Mouse (Mus musculus) midbrain, embryonic 13.5 days (tissue): ENCODE measurements at regions not wholly inside any gene's neighbourhood (a gene's known extent, or its start where the extent isn't known, plus 50 kb on each side); places are given as distances from the start of the nearest gene placed in this dataset.
"Not testable (repeated sequence)": the region's sequence is repeated elsewhere in the genome, so short reads cannot be mapped to it uniquely, and the experiment has no call there.

Experiments
- ATAC-seq: fragments of 200-750 bp; cut with Nextera tagmentation; 2 replicates; pipeline ENCODE4 v1.8.0; 2017; ENCODE audit warnings: mild to moderate bottlenecking, moderate TSS enrichment, moderate library complexity
- H3K27ac ChIP-seq: fragments of 300-500 bp; sonication (generic); 2 replicates; pipeline ENCODE4 v1.5.1; 2015; ENCODE audit warnings: inconsistent platforms, mild to moderate bottlenecking, moderate library complexity
- H3K27me3 ChIP-seq: fragments of 300-500 bp; sonication (generic); 2 replicates; pipeline ENCODE4 v1.6.1; 2015; ENCODE audit warnings: mild to moderate bottlenecking, inconsistent platforms
- H3K36me3 ChIP-seq: fragments of 300-500 bp; sonication (generic); 2 replicates; pipeline ENCODE4 v1.6.1; 2015; ENCODE audit warnings: mild to moderate bottlenecking, inconsistent platforms
- H3K4me1 ChIP-seq: fragments of 300-500 bp; sonication (generic); replicated peaks from 2 replicates; pipeline ENCODE4 v1.6.1; 2015; ENCODE audit warnings: inconsistent platforms
- H3K4me2 ChIP-seq: fragments of 300-500 bp; sonication (generic); replicated peaks from 2 replicates; pipeline ENCODE4 v1.6.1; 2015; ENCODE audit warnings: moderate library complexity, mild to moderate bottlenecking, inconsistent platforms
- H3K4me3 ChIP-seq: fragments of 300-500 bp; sonication (generic); replicated peaks from 2 replicates; pipeline ENCODE4 v1.5.1; 2015; ENCODE audit warnings: mild to moderate bottlenecking, inconsistent platforms
- H3K9ac ChIP-seq: fragments of 300-500 bp; sonication (generic); replicated peaks from 2 replicates; pipeline ENCODE4 v1.6.1; 2015; ENCODE audit warnings: mild to moderate bottlenecking, inconsistent platforms
- H3K9me3 ChIP-seq: fragments of 300-500 bp; sonication (generic); 2 replicates; pipeline ENCODE4 v1.6.1; 2016; ENCODE audit warnings: mild to moderate bottlenecking, inconsistent platforms
- WGBS: fragments of 180-500 bp; shearing (Covaris S2); methylation state at CpG from one replicate; pipeline ENCODE4 v1.1.7; 2015; 5-methylcytosine and 5-hydroxymethylcytosine counted together

- no peak for ATAC-seq
- Histone ChIP-seq H3K27ac (no peak overlapping the region), H3K4me3 (no peak overlapping the region), H3K9me3 (no peaks in the 10 kb centered on the region), H3K4me1 (no peaks in the 10 kb centered on the region), H3K36me3 (no peaks in the 10 kb centered on the region), H3K4me2 (no peak overlapping the region), H3K27me3 (no peaks in the 10 kb centered on the region), H3K9ac (no peak overlapping the region)
- WGBS: 74% methylated on average over 6 of the region's 6 CpGs
These were observed 179.3 kb downstream of the Nuak1 start for GRCm38 (mm10) chr10:84260931-84261650.

- H3K27ac ChIP-seq: no peak overlapping the region
- ATAC-seq: no peak
- H3K27me3 ChIP-seq: no peaks in the 10 kb centered on the region
- H3K9me3 ChIP-seq: no peaks in the 10 kb centered on the region
- 92% methylated on average over 4 of the region's 4 CpGs for WGBS
- H3K36me3 ChIP-seq: no peaks in the 10 kb centered on the region
- H3K4me1 ChIP-seq: no peaks in the 10 kb centered on the region
- H3K9ac ChIP-seq: no peak overlapping the region
- H3K4me3 ChIP-seq: no peak overlapping the region
- H3K4me2 ChIP-seq: no peak overlapping the region
These were observed 177.5 kb downstream of the Nuak1 start for GRCm38 (mm10) chr10:84262943-84263342.

GRCm38 (mm10) chr10:84285832-84286506 is 154.4 kb downstream of the Nuak1 start:
- H3K4me1 ChIP-seq: peaks cover 5% of the 10 kb centered on the region
- H3K27me3 ChIP-seq: no peaks in the 10 kb centered on the region
- H3K4me2 ChIP-seq: no peak overlapping the region
- no peaks in the 10 kb centered on the region for H3K9me3 ChIP-seq
- ATAC-seq: no peak
- no peaks in the 10 kb centered on the region for H3K36me3 ChIP-seq
- H3K27ac ChIP-seq: 0 out of 2 replicates have a peak overlapping the region, but pooled peaks have one; percentile 6
- no peak overlapping the region for H3K4me3 ChIP-seq
- WGBS: 45% methylated on average over 6 of the region's 6 CpGs
- H3K9ac ChIP-seq: no peak overlapping the region

DNA sequence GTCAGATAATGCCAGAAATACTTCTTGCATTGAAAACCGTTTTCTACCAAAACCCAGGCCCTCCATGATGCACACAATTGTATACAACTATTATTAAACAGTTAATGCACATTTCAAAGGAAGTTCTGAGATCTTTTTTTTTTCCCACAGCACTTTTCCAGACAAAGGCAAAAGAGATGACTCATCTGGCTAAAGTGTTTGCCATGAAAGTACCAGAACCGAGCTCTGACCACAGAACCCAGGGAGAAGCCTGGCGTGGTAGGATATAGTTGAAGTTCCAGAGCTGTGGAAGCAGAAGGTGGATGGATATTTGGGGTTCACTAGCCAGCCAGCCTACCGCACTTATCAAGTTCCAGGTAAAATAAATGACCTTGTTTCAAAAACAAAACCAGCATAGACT is 146.0 kb downstream of the Nuak1 start:
- no peak overlapping the region for H3K27ac ChIP-seq
- no peaks in the 10 kb centered on the region for H3K36me3 ChIP-seq
- no peak overlapping the region for H3K4me2 ChIP-seq
- 96% methylated on average over 4 of the region's 4 CpGs for WGBS
- no peak overlapping the region for H3K9ac ChIP-seq
- H3K4me3 ChIP-seq: no peak overlapping the region
- no peaks in the 10 kb centered on the region for H3K27me3 ChIP-seq
- ATAC-seq: no peak
- no peaks in the 10 kb centered on the region for H3K9me3 ChIP-seq
- no peaks in the 10 kb centered on the region for H3K4me1 ChIP-seq

- H3K4me1 ChIP-seq: no peaks in the 10 kb centered on the region
- H3K36me3 ChIP-seq: no peaks in the 10 kb centered on the region
- H3K4me3 ChIP-seq: no peak overlapping the region
- H3K9ac ChIP-seq: no peak overlapping the region
- WGBS: 89% methylated on average over 3 of the region's 3 CpGs
- H3K9me3 ChIP-seq: no peaks in the 10 kb centered on the region
- no peak overlapping the region for H3K4me2 ChIP-seq
- H3K27me3 ChIP-seq: no peaks in the 10 kb centered on the region
- no peak for ATAC-seq
- H3K27ac ChIP-seq: no peak overlapping the region
These were observed 144.2 kb downstream of the Nuak1 start for GRCm38 (mm10) chr10:84296168-84296567.

DNA sequence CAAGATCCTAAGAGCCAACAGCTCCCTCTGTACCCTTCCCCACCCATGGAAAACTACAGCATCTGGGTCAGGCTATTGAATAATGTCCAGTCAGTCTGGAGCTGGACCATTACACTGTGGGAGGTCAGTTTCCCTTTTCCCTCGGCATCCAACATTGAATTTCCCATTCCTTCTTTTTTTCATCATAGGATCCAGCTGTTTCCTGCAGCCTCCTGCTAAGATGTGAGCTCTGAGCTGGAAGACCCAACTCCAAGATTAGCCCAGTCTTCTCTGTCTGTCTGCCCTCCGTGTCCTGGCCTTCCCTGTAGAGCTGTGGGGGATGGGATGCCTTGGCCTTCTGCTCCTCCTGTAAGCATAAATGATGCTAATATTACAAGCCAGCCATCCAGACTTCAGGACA is 138.8 kb downstream of the Nuak1 start:
- Histone ChIP-seq H3K9ac (no peak overlapping the region), H3K9me3 (no peaks in the 10 kb centered on the region; the same call in 1 of the 2 replicates), H3K4me3 (no peak overlapping the region), H3K27me3 (no peaks in the 10 kb centered on the region), H3K4me2 (no peak overlapping the region), H3K27ac (no peak overlapping the region), H3K4me1 (no peaks in the 10 kb centered on the region), H3K36me3 (no peaks in the 10 kb centered on the region)
- 88% methylated on average over 2 of the region's 2 CpGs for WGBS
- no peak for ATAC-seq

DNA sequence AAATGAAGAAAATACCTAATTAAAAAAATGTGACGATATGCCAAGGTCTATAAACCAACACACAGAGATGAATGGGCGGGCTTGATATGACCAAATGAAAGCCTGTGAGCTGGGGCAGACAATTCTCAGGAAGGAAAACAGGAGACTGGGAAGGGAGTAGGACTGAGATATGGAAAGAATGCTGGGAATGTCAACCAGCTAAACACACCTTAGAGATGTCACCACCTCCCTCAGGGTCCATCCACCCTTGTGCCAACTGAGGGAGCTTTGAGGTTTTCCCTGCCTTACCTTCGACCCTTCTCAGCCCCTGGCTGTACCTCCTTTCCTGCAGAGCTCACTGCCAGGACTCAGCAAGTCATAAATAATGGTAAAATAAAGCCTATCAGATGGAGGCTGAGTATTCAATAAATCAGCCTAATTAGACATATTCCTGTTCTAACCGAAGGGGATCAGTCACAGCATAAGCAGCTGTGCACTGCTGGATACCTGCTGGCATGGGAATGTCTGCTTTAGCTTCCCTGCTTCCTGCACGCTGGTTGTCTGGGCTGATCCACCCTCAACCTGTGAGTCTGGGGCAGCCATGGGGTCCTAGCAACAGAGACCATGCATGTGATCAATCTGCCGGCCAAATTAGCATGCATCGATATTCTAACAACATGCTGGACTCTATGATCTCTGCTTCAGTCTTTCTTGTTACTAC is 137.4 kb downstream of the Nuak1 start:
- no peaks in the 10 kb centered on the region for H3K27me3 ChIP-seq
- H3K4me1 ChIP-seq: no peaks in the 10 kb centered on the region
- WGBS: 82% methylated on average over 7 of the region's 7 CpGs
- no peak for ATAC-seq
- H3K36me3 ChIP-seq: no peaks in the 10 kb centered on the region
- H3K27ac ChIP-seq: no peak overlapping the region
- H3K9me3 ChIP-seq: no peaks in the 10 kb centered on the region; the same call in 1 of the 2 replicates
- no peak overlapping the region for H3K4me3 ChIP-seq
- no peak overlapping the region for H3K4me2 ChIP-seq
- no peak overlapping the region for H3K9ac ChIP-seq

GRCm38 (mm10) chr10:84308746-84309145 is 131.7 kb downstream of the Nuak1 start:
- not testable (repeated sequence) for ATAC-seq
- 93% methylated on average over 17 of the region's 17 CpGs for WGBS

DNA sequence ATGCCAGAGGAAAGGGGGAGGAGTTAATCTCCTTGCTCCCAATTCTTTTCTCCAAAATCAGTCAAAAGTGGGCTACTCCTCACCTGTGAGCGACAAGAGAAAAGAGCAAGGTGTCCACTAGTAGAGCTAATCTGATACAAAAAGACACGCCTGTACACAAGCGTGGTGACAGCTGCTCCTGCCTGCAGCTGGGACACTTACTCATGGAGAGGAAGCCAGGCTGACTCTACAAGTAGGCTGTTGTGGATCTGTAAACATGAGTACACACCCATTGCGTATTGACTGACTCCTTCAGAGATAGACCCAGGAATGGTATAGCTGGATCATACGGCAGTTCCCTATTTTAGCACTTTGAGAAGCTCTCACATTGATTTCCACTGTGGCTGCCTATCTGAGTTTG is 129.7 kb downstream of the Nuak1 start:
- Histone ChIP-seq H3K9ac (no peak overlapping the region), H3K27me3 (no peaks in the 10 kb centered on the region), H3K9me3 (no peaks in the 10 kb centered on the region; the same call in 1 of the 2 replicates), H3K27ac (no peak overlapping the region), H3K4me3 (no peak overlapping the region), H3K4me1 (no peaks in the 10 kb centered on the region), H3K36me3 (no peaks in the 10 kb centered on the region), H3K4me2 (no peak overlapping the region)
- no peak for ATAC-seq
- 94% methylated on average over 5 of the region's 5 CpGs for WGBS

More at GRCm38 (mm10) chr10:84308746-84309145, 131.7 kb downstream of the Nuak1 start:
- H3K27me3 ChIP-seq, H3K9ac ChIP-seq, H3K4me1 ChIP-seq, H3K9me3 ChIP-seq, H3K4me3 ChIP-seq, H3K36me3 ChIP-seq, H3K4me2 ChIP-seq, H3K27ac ChIP-seq: not testable (repeated sequence)

GRCm38 (mm10) chr10:84312656-84313055 is 127.7 kb downstream of the Nuak1 start:
- 32% methylated on average over 7 of the region's 7 CpGs for WGBS
- H3K4me1 ChIP-seq: no peaks in the 10 kb centered on the region
- no peak overlapping the region for H3K4me2 ChIP-seq
- no peak for ATAC-seq
- no peak overlapping the region for H3K9ac ChIP-seq
- H3K36me3 ChIP-seq: no peaks in the 10 kb centered on the region
- H3K4me3 ChIP-seq: no peak overlapping the region
- H3K27me3 ChIP-seq: no peaks in the 10 kb centered on the region
- H3K27ac ChIP-seq: no peak overlapping the region
- no peaks in the 10 kb centered on the region for H3K9me3 ChIP-seq

DNA sequence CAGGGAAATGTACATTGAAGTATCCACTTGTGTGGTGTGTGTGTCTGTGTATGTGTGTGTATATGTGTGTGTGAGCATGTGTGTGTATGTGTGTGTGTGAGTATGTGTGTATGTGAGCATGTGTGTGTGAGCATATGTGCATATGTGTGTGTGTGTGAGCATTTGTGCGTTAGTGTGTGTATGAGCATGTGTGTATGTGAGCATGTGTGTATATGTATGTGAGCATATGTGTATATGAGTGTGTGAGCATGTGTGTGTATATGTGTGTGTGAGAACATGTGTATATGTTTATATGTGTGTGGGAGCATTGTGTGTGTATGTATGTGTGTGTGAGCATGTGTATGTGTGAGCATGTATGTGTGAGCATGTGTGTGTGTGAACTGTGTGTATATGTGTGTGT is 123.5 kb downstream of the Nuak1 start:
- Histone ChIP-seq H3K27ac (no peak overlapping the region), H3K9me3 (no peaks in the 10 kb centered on the region), H3K36me3 (no peaks in the 10 kb centered on the region), H3K4me2 (no peak overlapping the region), H3K9ac (no peak overlapping the region), H3K4me3 (no peak overlapping the region), H3K27me3 (no peaks in the 10 kb centered on the region), H3K4me1 (no peaks in the 10 kb centered on the region)
- WGBS: 100% methylated on average over 1 of the region's 1 CpGs
- ATAC-seq: no peak

- no peaks in the 10 kb centered on the region for H3K4me1 ChIP-seq
- no peaks in the 10 kb centered on the region for H3K27me3 ChIP-seq
- no peaks in the 10 kb centered on the region for H3K9me3 ChIP-seq
- no peak overlapping the region for H3K4me3 ChIP-seq
- H3K4me2 ChIP-seq: no peak overlapping the region
- no peak for ATAC-seq
- 49% methylated on average over 5 of the region's 5 CpGs for WGBS
- H3K27ac ChIP-seq: no peak overlapping the region
- H3K36me3 ChIP-seq: no peaks in the 10 kb centered on the region
- H3K9ac ChIP-seq: no peak overlapping the region
These were observed 122.4 kb downstream of the Nuak1 start for GRCm38 (mm10) chr10:84317960-84318359.
